Mouse (Mus musculus): Measurements from ENCODE around the gene Zic5.

DNA sequence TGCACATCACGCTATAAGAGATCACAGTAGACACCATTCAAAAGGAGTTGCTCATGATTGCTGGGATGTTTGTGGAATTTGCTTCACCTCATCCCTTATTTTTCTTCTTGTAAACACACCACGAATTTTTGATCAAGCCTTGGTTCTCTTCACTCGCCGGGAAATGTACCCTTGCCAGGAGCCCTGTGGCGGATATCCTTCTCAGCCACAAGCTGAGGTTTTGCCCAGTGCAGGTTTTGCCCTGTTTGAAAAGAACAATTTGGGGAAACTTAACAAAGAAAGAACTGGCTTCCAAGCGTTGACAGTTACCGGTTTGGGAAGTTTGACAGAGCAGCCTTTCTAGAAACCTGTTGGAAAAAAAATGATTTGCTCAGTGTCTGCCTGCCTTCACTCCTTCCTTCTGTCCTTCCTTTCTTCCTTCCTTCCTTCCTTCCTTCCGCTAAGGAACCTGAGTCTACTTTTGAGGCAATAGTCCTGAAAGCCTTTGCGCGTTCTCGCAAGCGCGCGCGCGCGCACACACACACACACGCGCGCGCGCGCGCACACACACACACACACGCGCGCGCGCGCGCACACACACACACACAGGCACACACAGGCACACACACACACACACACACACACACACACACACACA is 6.1 kb upstream of the Zic5 start:
- no peak for TF ChIP-seq POLR2A (IDR thresholded peaks at IDR 0.05; ENCODE audit: insufficient read depth, low read depth, low read length)
- no peak for TF ChIP-seq CTCF (IDR thresholded peaks at IDR 0.05; ENCODE audit: insufficient read depth, low read depth, low read length)

Data from olfactory bulb, adult 2 months (tissue).